Mouse (Mus musculus): ENCODE data around the gene Mrpl2. TPM values are rescaled to one million over a fixed set of nuclear protein-coding genes. Genes with fewer than 3 reads are reported as not detected.

Mrpl2 gene
- polyA plus RNA-seq, 1 experiment = 289 TPM

- Histone ChIP-seq H3K4me3 (replicated peaks) (no peak overlapping the region), H3K9me3 (no peaks in the 10 kb centered on the region), H3K27me3 (replicated peaks) (no peaks in the 10 kb centered on the region), H3K4me1 (peaks cover 38% of the 10 kb centered on the region), H3K36me3 (replicated peaks; ENCODE audit: low read length) (peaks cover 93% of the 10 kb centered on the region)
- TF ChIP-seq FLI1 (IDR thresholded peaks at IDR 0.05; ENCODE audit: low read length) = no peak
- TF ChIP-seq GATA1 (IDR thresholded peaks at IDR 0.05; ENCODE audit: borderline replicate concordance, low read length) = no peak
These were observed 10.0 kb downstream of the Mrpl2 start for GRCm38 (mm10) chr17:46656054-46656453.

GRCm38 (mm10) chr17:46661351-46661750 is 15.3 kb downstream of the Mrpl2 start:
- Histone ChIP-seq H3K9me3 (no peaks in the 10 kb centered on the region), H3K36me3 (replicated peaks; ENCODE audit: low read length) (peaks cover 99% of the 10 kb centered on the region), H3K4me3 (replicated peaks) (no peak overlapping the region), H3K27me3 (replicated peaks) (no peaks in the 10 kb centered on the region), H3K4me1 (peaks cover 22% of the 10 kb centered on the region)
- TF ChIP-seq GATA1 (IDR thresholded peaks at IDR 0.05; ENCODE audit: borderline replicate concordance, low read length) (no peak), FLI1 (IDR thresholded peaks at IDR 0.05; ENCODE audit: low read length) (no peak)

- Histone ChIP-seq H3K27me3 (replicated peaks) (no peaks in the 10 kb centered on the region), H3K9me3 (no peaks in the 10 kb centered on the region), H3K4me1 (peaks cover 22% of the 10 kb centered on the region), H3K4me3 (replicated peaks) (no peak overlapping the region), H3K36me3 (replicated peaks; ENCODE audit: low read length) (peaks cover 99% of the 10 kb centered on the region)
- TF ChIP-seq FLI1 (IDR thresholded peaks at IDR 0.05; ENCODE audit: low read length) (no peak), GATA1 (IDR thresholded peaks at IDR 0.05; ENCODE audit: borderline replicate concordance, low read length) (no peak)
These were observed 16.0 kb downstream of the Mrpl2 start for GRCm38 (mm10) chr17:46661981-46662380.

GRCm38 (mm10) chr17:46662730-46663129 is 16.7 kb downstream of the Mrpl2 start:
- Histone ChIP-seq H3K4me1 (peaks cover 19% of the 10 kb centered on the region), H3K36me3 (replicated peaks; ENCODE audit: low read length) (peaks cover 97% of the 10 kb centered on the region), H3K27me3 (replicated peaks) (no peaks in the 10 kb centered on the region), H3K4me3 (replicated peaks) (no peak overlapping the region), H3K9me3 (no peaks in the 10 kb centered on the region)
- TF ChIP-seq FLI1 (IDR thresholded peaks at IDR 0.05; ENCODE audit: low read length) (no peak), GATA1 (IDR thresholded peaks at IDR 0.05; ENCODE audit: borderline replicate concordance, low read length) (no peak)

GRCm38 (mm10) chr17:46667712-46668111 is 21.7 kb downstream of the Mrpl2 start:
- TF ChIP-seq GATA1 (IDR thresholded peaks at IDR 0.05; ENCODE audit: borderline replicate concordance, low read length) = no peak
- TF ChIP-seq FLI1 (IDR thresholded peaks at IDR 0.05; ENCODE audit: low read length) = no peak
- Histone ChIP-seq H3K27me3 (replicated peaks) (no peaks in the 10 kb centered on the region), H3K9me3 (no peaks in the 10 kb centered on the region), H3K36me3 (replicated peaks; ENCODE audit: low read length) (peaks cover 94% of the 10 kb centered on the region), H3K4me1 (peaks cover 12% of the 10 kb centered on the region), H3K4me3 (replicated peaks) (no peak overlapping the region)

- peaks cover 27% of the 10 kb centered on the region for H3K4me1 ChIP-seq
- no peak overlapping the region for H3K4me3 ChIP-seq (replicated peaks)
- no peaks in the 10 kb centered on the region for H3K9me3 ChIP-seq
- H3K36me3 ChIP-seq (replicated peaks; ENCODE audit: low read length) = peaks cover 80% of the 10 kb centered on the region
- no peaks in the 10 kb centered on the region for H3K27me3 ChIP-seq (replicated peaks)
- TF ChIP-seq FLI1 (IDR thresholded peaks at IDR 0.05; ENCODE audit: low read length) (no peak), GATA1 (IDR thresholded peaks at IDR 0.05; ENCODE audit: borderline replicate concordance, low read length) (no peak)
These were observed 23.9 kb downstream of the Mrpl2 start for GRCm38 (mm10) chr17:46669911-46670310.

GRCm38 (mm10) chr17:46673850-46674529 is 28.0 kb downstream of the Mrpl2 start, which contains the start of gene Rrp36:
Rrp36 (minus strand) TSS chr17:46674352.
- no peaks in the 10 kb centered on the region for H3K27me3 ChIP-seq (replicated peaks)
- peak within 1 kb of the TSS; percentile 92 for H3K4me3 ChIP-seq (replicated peaks)
- H3K36me3 ChIP-seq (replicated peaks; ENCODE audit: low read length) = peaks cover 82% of the 10 kb centered on the region
- TF ChIP-seq FLI1 (IDR thresholded peaks at IDR 0.05; ENCODE audit: low read length) (peak; percentile 26; the same call in 1 of the 2 replicates), GATA1 (IDR thresholded peaks at IDR 0.05; ENCODE audit: borderline replicate concordance, low read length) (no peak)
- H3K4me1 ChIP-seq = peaks cover 66% of the 10 kb centered on the region
- H3K9me3 ChIP-seq = no peaks in the 10 kb centered on the region

GRCm38 (mm10) chr17:46674530-46675283 is 28.7 kb downstream of the Mrpl2 start:
- peak overlapping the region; percentile 92 for H3K4me3 ChIP-seq (replicated peaks)
- H3K36me3 ChIP-seq (replicated peaks; ENCODE audit: low read length) = peaks cover 80% of the 10 kb centered on the region
- H3K27me3 ChIP-seq (replicated peaks) = no peaks in the 10 kb centered on the region
- no peaks in the 10 kb centered on the region for H3K9me3 ChIP-seq
- TF ChIP-seq FLI1 (IDR thresholded peaks at IDR 0.05; ENCODE audit: low read length) (no peak), GATA1 (IDR thresholded peaks at IDR 0.05; ENCODE audit: borderline replicate concordance, low read length) (no peak)
- H3K4me1 ChIP-seq = peaks cover 74% of the 10 kb centered on the region

GRCm38 (mm10) chr17:46678416-46678815 is 32.4 kb downstream of the Mrpl2 start, which contains the start of gene Mea1:
Mea1 (plus strand) TSS chr17:46678793.
- TF ChIP-seq GATA1 (IDR thresholded peaks at IDR 0.05; ENCODE audit: borderline replicate concordance, low read length) (no peak), FLI1 (IDR thresholded peaks at IDR 0.05; ENCODE audit: low read length) (no peak)
- H3K4me1 ChIP-seq = peaks cover 69% of the 10 kb centered on the region
- peaks cover 67% of the 10 kb centered on the region for H3K36me3 ChIP-seq (replicated peaks; ENCODE audit: low read length)
- peak within 1 kb of the TSS; percentile 95 for H3K4me3 ChIP-seq (replicated peaks)
- H3K27me3 ChIP-seq (replicated peaks) = no peaks in the 10 kb centered on the region
- no peaks in the 10 kb centered on the region for H3K9me3 ChIP-seq

GRCm38 (mm10) chr17:46678911-46679310 is 32.9 kb downstream of the Mrpl2 start:
- H3K4me3 ChIP-seq (replicated peaks) = peak overlapping the region; percentile 95

More at GRCm38 (mm10) chr17:46678911-46679310, 32.9 kb downstream of the Mrpl2 start:
- Histone ChIP-seq H3K36me3 (replicated peaks; ENCODE audit: low read length) (peaks cover 72% of the 10 kb centered on the region), H3K27me3 (replicated peaks) (no peaks in the 10 kb centered on the region), H3K9me3 (no peaks in the 10 kb centered on the region), H3K4me1 (peaks cover 72% of the 10 kb centered on the region)
- TF ChIP-seq GATA1 (IDR thresholded peaks at IDR 0.05; ENCODE audit: borderline replicate concordance, low read length) (no peak), FLI1 (IDR thresholded peaks at IDR 0.05; ENCODE audit: low read length) (no peak)
